Mouse (Mus musculus): ENCODE measurements around the gene Dlgap1.

DNA sequence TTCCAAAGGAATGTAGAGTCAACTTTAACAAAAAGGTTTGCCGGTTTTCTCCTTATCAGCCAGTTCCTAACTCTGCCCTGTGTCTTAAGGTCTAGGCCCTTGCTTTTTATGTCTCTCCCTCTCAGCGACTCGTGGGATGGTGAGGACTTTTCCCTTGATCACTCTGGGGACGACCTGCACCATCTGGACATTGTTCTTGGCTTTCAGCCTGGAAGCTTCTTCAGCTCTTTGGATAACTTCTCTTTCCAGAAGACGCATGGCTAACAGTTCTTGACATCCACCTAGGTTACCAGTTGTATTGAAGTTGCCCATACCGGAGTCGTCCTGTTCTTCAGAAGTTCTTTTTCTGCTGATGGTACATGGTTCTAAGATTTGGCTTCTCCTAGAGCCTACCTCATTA, 633.2 kb downstream of the Dlgap1 start:
- TF ChIP-seq CTCF (IDR thresholded peaks at IDR 0.05; ENCODE audit: extremely low read depth, insufficient read depth, insufficient read length, insufficient replicate concordance) (no peak), POLR2A (IDR thresholded peaks at IDR 0.05; ENCODE audit: low read depth, low read length) (no peak)

Measured in spleen, adult 2 months (tissue).